Mouse (Mus musculus): ENCODE measurements around the gene Fam8a1. TPM values are rescaled to one million over a fixed set of nuclear protein-coding genes. Genes with fewer than 3 reads are reported as not detected.

Gene Fam8a1
- polyA plus RNA-seq, 1 experiment, result 57.0 TPM

DNA sequence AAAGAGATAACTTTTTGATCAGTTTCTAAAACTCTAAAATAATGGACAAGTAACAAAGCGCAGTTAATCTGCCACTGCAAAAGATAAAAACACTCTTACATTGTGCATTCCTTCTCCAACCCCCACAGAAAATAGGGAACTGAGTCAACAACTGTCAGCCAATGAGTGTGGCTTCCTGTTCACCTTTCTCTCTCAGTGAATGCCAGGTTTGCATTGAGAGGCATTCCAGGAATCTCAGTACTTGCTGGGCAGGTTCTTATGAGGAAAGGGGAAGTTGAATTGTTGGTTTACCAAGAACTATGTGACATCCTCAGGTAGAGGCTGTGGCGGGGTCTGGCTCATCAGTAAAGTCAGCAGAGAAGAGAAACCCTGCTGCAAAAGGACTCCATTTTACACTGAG is 27.5 kb downstream of the Fam8a1 start:
- peaks cover 21% of the 10 kb centered on the region for H3K36me3 ChIP-seq (ENCODE audit: control insufficient read depth, insufficient read depth, low read length)
- 37% methylated on average over 2 of the region's 2 CpGs for WGBS

DNA sequence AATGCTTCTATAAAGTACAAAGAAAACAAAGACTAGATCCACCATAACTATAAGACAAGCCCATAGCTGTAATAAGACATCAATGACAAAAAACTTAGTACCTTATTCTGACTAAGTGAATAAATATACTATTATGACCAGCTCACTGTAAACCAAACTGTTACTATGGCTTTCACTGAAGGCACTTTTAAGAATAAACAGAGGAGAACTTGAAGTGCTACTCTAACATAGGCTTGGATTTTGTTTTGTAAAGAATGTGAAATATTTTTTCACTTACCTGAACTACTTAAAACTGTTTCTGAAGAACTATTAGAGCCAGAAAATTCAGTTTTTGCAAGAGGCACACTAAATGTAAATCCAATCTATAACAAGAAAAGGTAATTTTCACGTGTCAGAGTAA is 30.1 kb downstream of the Fam8a1 start:
- Histone ChIP-seq H3K27me3 (ENCODE audit: control insufficient read depth, insufficient read depth, low read length) (no peaks in the 10 kb centered on the region), H3K36me3 (ENCODE audit: control insufficient read depth, insufficient read depth, low read length) (peaks cover 23% of the 10 kb centered on the region), H3K4me1 (ENCODE audit: control insufficient read depth, insufficient read depth, insufficient read length, low read length) (peaks cover 6% of the 10 kb centered on the region; the same call in 1 of the 2 replicates), H3K4me3 (ENCODE audit: low read depth, low read length) (no peak overlapping the region), H3K27ac (ENCODE audit: insufficient read depth, low read depth, low read length) (no peak overlapping the region)
- 88% methylated on average over 1 of the region's 1 CpGs for WGBS
- TF ChIP-seq POLR2A (IDR thresholded peaks at IDR 0.05; ENCODE audit: low read depth, low read length), result no peak
- no peak for TF ChIP-seq CTCF (IDR thresholded peaks at IDR 0.05; ENCODE audit: extremely low read depth, insufficient read length, insufficient replicate concordance, low read depth, low read length)

More for the DNA sequence above, 27.5 kb downstream of the Fam8a1 start:
- H3K4me3 ChIP-seq (ENCODE audit: low read depth, low read length), result no peak overlapping the region
- H3K27ac ChIP-seq (ENCODE audit: insufficient read depth, low read depth, low read length), result peak overlapping the region; percentile 90
- H3K27me3 ChIP-seq (ENCODE audit: control insufficient read depth, insufficient read depth, low read length), result no peaks in the 10 kb centered on the region
- TF ChIP-seq POLR2A (IDR thresholded peaks at IDR 0.05; ENCODE audit: low read depth, low read length) (no peak), CTCF (IDR thresholded peaks at IDR 0.05; ENCODE audit: extremely low read depth, insufficient read length, insufficient replicate concordance, low read depth, low read length) (no peak)
- H3K4me1 ChIP-seq (ENCODE audit: control insufficient read depth, insufficient read depth, insufficient read length, low read length), result peaks cover 6% of the 10 kb centered on the region; the same call in 1 of the 2 replicates

DNA sequence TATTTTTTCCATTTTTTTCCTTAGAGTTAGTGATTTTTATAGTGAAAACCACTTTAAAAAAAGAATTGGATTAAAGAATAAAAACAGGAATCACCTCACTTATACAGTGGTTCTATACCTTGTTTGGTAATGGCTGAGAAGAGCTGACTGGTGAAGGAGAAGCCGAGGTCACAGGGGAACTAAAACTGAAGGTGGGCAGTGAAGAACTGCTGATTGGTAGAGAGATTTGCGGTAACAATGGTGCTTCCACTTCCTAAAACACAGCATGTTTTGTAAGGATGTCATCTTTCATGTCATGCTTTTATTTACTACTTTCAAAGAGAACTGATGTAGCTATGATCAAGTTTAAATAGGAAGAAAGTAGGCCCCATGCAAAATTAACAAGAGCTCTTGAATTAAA is 32.2 kb downstream of the Fam8a1 start:
- Histone ChIP-seq H3K27ac (ENCODE audit: insufficient read depth, low read depth, low read length) (no peak overlapping the region), H3K27me3 (ENCODE audit: control insufficient read depth, insufficient read depth, low read length) (no peaks in the 10 kb centered on the region), H3K4me3 (ENCODE audit: low read depth, low read length) (no peak overlapping the region), H3K36me3 (ENCODE audit: control insufficient read depth, insufficient read depth, low read length) (peaks cover 25% of the 10 kb centered on the region), H3K4me1 (ENCODE audit: control insufficient read depth, insufficient read depth, insufficient read length, low read length) (peaks cover 6% of the 10 kb centered on the region; the same call in 1 of the 2 replicates)
- WGBS, result 86% methylated on average over 2 of the region's 2 CpGs
- no peak for TF ChIP-seq POLR2A (IDR thresholded peaks at IDR 0.05; ENCODE audit: low read depth, low read length)
- no peak for TF ChIP-seq CTCF (IDR thresholded peaks at IDR 0.05; ENCODE audit: extremely low read depth, insufficient read length, insufficient replicate concordance, low read depth, low read length)

DNA sequence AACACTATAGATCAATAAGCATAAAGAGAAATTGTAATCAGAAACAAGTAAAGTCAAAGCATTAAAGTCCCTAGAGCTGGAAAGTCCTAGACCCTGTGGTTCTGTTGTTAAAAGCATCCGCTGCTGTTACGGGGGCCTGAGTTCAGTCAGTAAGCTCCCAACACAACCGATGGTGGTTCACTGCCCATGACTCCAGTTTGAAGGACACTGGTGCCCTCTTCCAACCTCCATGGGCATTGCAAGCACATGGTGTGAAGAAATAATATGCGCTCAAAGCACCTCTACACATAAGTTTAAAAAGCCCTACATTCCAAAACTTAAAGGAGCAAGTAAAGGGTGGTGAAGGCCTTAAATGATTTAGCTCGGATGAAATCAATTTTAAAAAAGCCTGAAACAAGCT is 33.8 kb downstream of the Fam8a1 start:
- H3K36me3 ChIP-seq (ENCODE audit: control insufficient read depth, insufficient read depth, low read length), result peaks cover 25% of the 10 kb centered on the region
- no peaks in the 10 kb centered on the region for H3K27me3 ChIP-seq (ENCODE audit: control insufficient read depth, insufficient read depth, low read length)
- TF ChIP-seq CTCF (IDR thresholded peaks at IDR 0.05; ENCODE audit: extremely low read depth, insufficient read length, insufficient replicate concordance, low read depth, low read length) (peak; percentile 55; the same call in 1 of the 2 replicates), POLR2A (IDR thresholded peaks at IDR 0.05; ENCODE audit: low read depth, low read length) (no peak)
- 78% methylated on average over 5 of the region's 5 CpGs for WGBS
- H3K27ac ChIP-seq (ENCODE audit: insufficient read depth, low read depth, low read length), result no peak overlapping the region
- no peak overlapping the region for H3K4me3 ChIP-seq (ENCODE audit: low read depth, low read length)
- no peaks in the 10 kb centered on the region for H3K4me1 ChIP-seq (ENCODE audit: control insufficient read depth, insufficient read depth, insufficient read length, low read length)

DNA sequence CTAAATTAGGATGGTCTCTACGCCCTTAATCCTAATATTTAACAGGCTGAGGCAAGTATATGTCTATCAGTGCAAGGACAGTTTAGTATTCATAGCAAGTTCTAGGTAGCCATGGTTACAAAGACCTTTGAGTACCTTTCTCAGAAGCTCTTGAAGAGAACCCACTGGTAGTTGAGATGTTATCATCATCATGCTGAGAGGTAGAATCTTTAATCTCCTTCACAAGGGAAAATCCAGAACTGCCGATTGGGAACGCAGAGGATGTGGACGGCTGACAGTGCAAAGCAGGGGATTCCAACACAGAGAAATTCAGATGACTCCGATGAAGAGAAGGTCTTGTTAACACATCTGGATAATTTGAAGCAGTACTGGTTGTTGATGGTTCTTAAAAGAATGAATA is 44.2 kb downstream of the Fam8a1 start:
- no peak overlapping the region for H3K27ac ChIP-seq (ENCODE audit: insufficient read depth, low read depth, low read length)
- WGBS, result 96% methylated on average over 5 of the region's 5 CpGs
- no peaks in the 10 kb centered on the region for H3K4me1 ChIP-seq (ENCODE audit: control insufficient read depth, insufficient read depth, insufficient read length, low read length)
- no peak for TF ChIP-seq POLR2A (IDR thresholded peaks at IDR 0.05; ENCODE audit: low read depth, low read length)
- H3K4me3 ChIP-seq (ENCODE audit: low read depth, low read length), result no peak overlapping the region
- peaks cover 37% of the 10 kb centered on the region for H3K36me3 ChIP-seq (ENCODE audit: control insufficient read depth, insufficient read depth, low read length)
- H3K27me3 ChIP-seq (ENCODE audit: control insufficient read depth, insufficient read depth, low read length), result no peaks in the 10 kb centered on the region

DNA sequence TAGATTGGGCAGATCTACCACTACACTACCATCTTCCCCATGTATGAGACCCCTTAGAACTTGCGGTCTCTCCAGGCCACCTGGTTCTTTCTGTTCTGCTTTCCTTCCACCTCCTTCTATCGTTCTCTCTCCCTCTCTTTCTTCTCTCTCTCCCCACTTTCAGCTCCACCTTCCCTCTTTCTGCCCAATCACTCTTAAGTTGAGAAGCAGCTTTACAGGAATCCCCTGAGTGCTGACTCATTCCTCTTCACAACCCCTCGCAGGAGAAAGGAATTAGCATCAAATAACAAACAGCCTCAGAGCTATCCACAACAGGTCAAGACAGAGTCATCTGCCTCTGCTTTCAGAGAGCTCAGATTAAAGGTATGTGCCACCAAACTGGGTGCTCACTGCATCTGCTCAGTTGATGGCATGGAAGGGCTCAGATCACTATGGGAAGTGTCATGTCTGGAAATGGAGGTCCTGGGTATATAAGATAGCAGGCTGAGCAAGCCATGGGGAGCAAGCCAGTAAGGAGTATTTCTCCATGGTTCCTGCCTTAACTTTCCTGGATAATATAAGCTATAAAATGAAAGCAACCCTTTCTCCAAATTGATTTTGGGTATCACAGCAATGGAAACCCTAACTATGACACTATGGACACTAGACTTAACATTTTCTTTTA is 46.8 kb downstream of the Fam8a1 start:
- H3K4me1 ChIP-seq (ENCODE audit: control insufficient read depth, insufficient read depth, insufficient read length, low read length), result peaks cover 3% of the 10 kb centered on the region; the same call in 1 of the 2 replicates
- H3K4me3 ChIP-seq (ENCODE audit: low read depth, low read length), result no peak overlapping the region
- 65% methylated on average over 3 of the region's 3 CpGs for WGBS
- TF ChIP-seq CTCF (IDR thresholded peaks at IDR 0.05; ENCODE audit: extremely low read depth, insufficient read length, insufficient replicate concordance, low read depth, low read length) (no peak), POLR2A (IDR thresholded peaks at IDR 0.05; ENCODE audit: low read depth, low read length) (no peak)
- peaks cover 25% of the 10 kb centered on the region for H3K36me3 ChIP-seq (ENCODE audit: control insufficient read depth, insufficient read depth, low read length)
- H3K27ac ChIP-seq (ENCODE audit: insufficient read depth, low read depth, low read length), result no peak overlapping the region
- no peaks in the 10 kb centered on the region for H3K27me3 ChIP-seq (ENCODE audit: control insufficient read depth, insufficient read depth, low read length)

DNA sequence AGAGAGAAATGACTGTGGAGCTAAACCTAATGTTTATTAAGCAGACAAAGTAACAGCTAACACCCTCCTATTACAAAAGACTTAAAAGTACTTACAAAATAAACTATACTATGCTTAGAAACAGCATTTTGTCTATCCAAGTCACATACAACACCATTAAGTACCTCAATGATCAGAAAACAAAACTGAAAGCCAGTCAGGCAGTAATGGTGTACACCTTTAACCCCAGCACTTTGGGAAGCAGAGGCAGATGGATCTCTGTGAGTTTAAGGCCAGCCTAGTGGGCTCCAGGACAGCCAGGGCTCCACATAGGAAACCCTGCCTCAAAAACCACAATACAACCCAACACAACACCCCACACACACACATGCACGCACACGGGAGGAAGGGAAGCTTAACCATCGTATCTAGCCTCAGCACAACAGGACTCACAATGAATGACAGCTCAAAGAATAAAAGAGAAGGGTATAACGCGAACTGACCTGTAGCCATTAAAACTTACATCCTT is 49.6 kb downstream of the Fam8a1 start:
- TF ChIP-seq POLR2A (IDR thresholded peaks at IDR 0.05; ENCODE audit: low read depth, low read length) (no peak), CTCF (IDR thresholded peaks at IDR 0.05; ENCODE audit: extremely low read depth, insufficient read length, insufficient replicate concordance, low read depth, low read length) (no peak)

More for the DNA sequence above, 49.6 kb downstream of the Fam8a1 start:
- H3K27ac ChIP-seq (ENCODE audit: insufficient read depth, low read depth, low read length), result 0 out of 2 replicates have a peak overlapping the region, but pooled peaks have one; percentile 9
- peaks cover 10% of the 10 kb centered on the region for H3K36me3 ChIP-seq (ENCODE audit: control insufficient read depth, insufficient read depth, low read length)
- H3K27me3 ChIP-seq (ENCODE audit: control insufficient read depth, insufficient read depth, low read length), result no peaks in the 10 kb centered on the region
- H3K4me3 ChIP-seq (ENCODE audit: low read depth, low read length), result peak overlapping the region; percentile 9; the same call in 1 of the 2 replicates
- 67% methylated on average over 5 of the region's 5 CpGs for WGBS
- peaks cover 3% of the 10 kb centered on the region; the same call in 1 of the 2 replicates for H3K4me1 ChIP-seq (ENCODE audit: control insufficient read depth, insufficient read depth, insufficient read length, low read length)
